Mouse (Mus musculus): ENCODE data around the gene Homer3.

The Homer3 gene

GRCm38 (mm10) chr8:70285304-70285703 is 2.7 kb downstream of the Homer3 start:
- no peak for DNase-seq

GRCm38 (mm10) chr8:70286737-70287136 is 4.1 kb downstream of the Homer3 start:
- no peak for DNase-seq

- no peak for DNase-seq
These were observed 11.4 kb downstream of the Homer3 start for GRCm38 (mm10) chr8:70293988-70294405.

- no peak for DNase-seq
These were observed 18.3 kb downstream of the Homer3 start for GRCm38 (mm10) chr8:70300881-70301280.

- DNase-seq = peak; percentile 94
These were observed 19.8 kb downstream of the Homer3 start, which contains the start of the genes Ddx49 and Cope for GRCm38 (mm10) chr8:70302358-70302890. TSS of gene Ddx49 (minus strand) at chr8:70302489. TSS of gene Cope (plus strand) at chr8:70302518.

GRCm38 (mm10) chr8:70302901-70303300 is 20.3 kb downstream of the Homer3 start:
- no peak for DNase-seq

- no peak for DNase-seq
These were observed 26.7 kb downstream of the Homer3 start for GRCm38 (mm10) chr8:70309311-70309710.

- peak; percentile 54 for DNase-seq
These were observed 30.8 kb downstream of the Homer3 start for GRCm38 (mm10) chr8:70313399-70313798.

GRCm38 (mm10) chr8:70315624-70316510 is 33.2 kb downstream of the Homer3 start, which contains the start of gene Cers1:
TSS of gene Cers1 (plus strand) at chr8:70315775.
- DNase-seq = peak; percentile 81

GRCm38 (mm10) chr8:70316511-70317504 is 34.2 kb downstream of the Homer3 start:
- DNase-seq = peak; percentile 60

- DNase-seq = no peak
These were observed 35.2 kb downstream of the Homer3 start for GRCm38 (mm10) chr8:70317872-70318271.

GRCm38 (mm10) chr8:70323716-70324115 is 41.1 kb downstream of the Homer3 start:
- DNase-seq = no peak

GRCm38 (mm10) chr8:70327512-70327911 is 44.9 kb downstream of the Homer3 start:
- DNase-seq = no peak

- no peak for DNase-seq
These were observed 46.7 kb downstream of the Homer3 start, which contains the start of gene Gdf1 for GRCm38 (mm10) chr8:70329124-70329834. TSS of gene Gdf1 (plus strand) at chr8:70329817.

- DNase-seq = peak; percentile 50
These were observed 47.5 kb downstream of the Homer3 start for GRCm38 (mm10) chr8:70329835-70330740.

GRCm38 (mm10) chr8:70330741-70331364 is 48.2 kb downstream of the Homer3 start:
- peak; percentile 59 for DNase-seq

GRCm38 (mm10) chr8:70331526-70331925 is 48.9 kb downstream of the Homer3 start:
- peak; percentile 55 for DNase-seq

- peak; percentile 79 for DNase-seq
These were observed 49.6 kb downstream of the Homer3 start for GRCm38 (mm10) chr8:70332070-70332877.

- no peak for DNase-seq
These were observed 50.2 kb downstream of the Homer3 start for GRCm38 (mm10) chr8:70332878-70333202.

GRCm38 (mm10) chr8:70338931-70339330 is 56.3 kb downstream of the Homer3 start:
- no peak for DNase-seq

All from cerebellum, adult 9-10 months (tissue).